Mouse (Mus musculus): ENCODE data around the gene Lhfpl3.

DNA sequence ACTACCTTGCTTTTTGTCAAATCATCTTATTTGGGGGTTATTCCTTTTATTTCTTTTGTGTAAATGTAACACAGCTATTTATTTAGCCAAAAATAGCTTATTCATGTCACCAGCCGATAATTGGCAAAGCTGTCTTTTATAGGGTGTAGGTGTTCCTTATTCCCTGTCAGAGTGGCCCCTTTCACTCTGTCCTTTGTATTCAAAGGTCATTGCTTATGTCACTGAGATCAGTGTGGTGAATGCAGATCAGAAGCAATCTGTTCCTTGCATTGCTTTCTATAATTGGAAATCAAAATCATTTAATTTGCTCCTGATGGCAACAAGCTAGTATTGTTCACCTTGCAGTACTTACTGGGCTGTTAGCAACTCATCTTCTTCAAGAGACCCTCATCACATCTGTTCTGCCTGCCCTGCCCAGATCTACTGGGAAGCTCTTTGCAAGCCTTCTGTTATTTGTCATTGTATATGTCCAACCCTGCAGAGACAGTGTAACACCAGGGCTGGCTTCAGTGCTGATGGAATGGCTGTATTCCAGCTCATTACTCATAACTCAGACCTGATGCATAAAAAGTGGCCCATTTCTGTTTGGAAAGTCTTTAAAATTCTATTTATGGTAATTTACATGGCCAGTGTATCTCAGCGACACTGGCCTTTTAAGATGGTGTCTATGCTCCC lies 257.4 kb downstream of the Lhfpl3 start:
- TF ChIP-seq POLR2A (IDR thresholded peaks at IDR 0.05; ENCODE audit: low read depth, low read length) (no peak), CTCF (IDR thresholded peaks at IDR 0.05; ENCODE audit: borderline replicate concordance, insufficient read depth, low read length) (no peak)

Measured in embryonic fibroblast, embryonic 13.5 days (primary cell).